Mouse (Mus musculus): ENCODE measurements around the gene Mrvi1.

- TF ChIP-seq CTCF (conservative IDR thresholded peaks at IDR 0.05; ENCODE audit: low read length) (no peak), POU5F1 (IDR thresholded peaks at IDR 0.05; ENCODE audit: borderline replicate concordance, low read length) (no peak)
Observed at GRCm38 (mm10) chr7:110867116-110867515, 115.1 kb downstream of the Mrvi1 start.

Measured in E14TG2a.4 (cell line).